Mouse (Mus musculus): ENCODE measurements at regions not wholly inside any gene's neighbourhood (a gene's known extent, or its start where the extent isn't known, plus 50 kb on each side); places are given as distances from the start of the nearest gene placed in this dataset.
"Not testable (repeated sequence)": the region's sequence is repeated elsewhere in the genome, so short reads cannot be mapped to it uniquely, and the experiment has no call there.

- DNase-seq (ENCODE audit: low spot score in 2 of 2) = peak; percentile 78 to 81
These were observed 69.9 kb upstream of the Zfp825 start for GRCm38 (mm10) chr13:74563483-74564330.

- not testable (repeated sequence) for DNase-seq (ENCODE audit: low spot score in 2 of 2)
These were observed 70.5 kb upstream of the Zfp825 start for GRCm38 (mm10) chr13:74564331-74564727.

- not testable (repeated sequence) for DNase-seq (ENCODE audit: low spot score in 2 of 2)
These were observed 69.4 kb upstream of the Erap1 start for GRCm38 (mm10) chr13:74569967-74570366.

All from layer of hippocampus, adult 8-10 months (tissue).